Mouse (Mus musculus) intestine, embryonic 16.5 days (tissue): Measurements from ENCODE around the gene Cks1brt. TPM values are rescaled to one million over a fixed set of nuclear protein-coding genes. Genes with fewer than 3 reads are reported as not detected.
"Not testable (repeated sequence)": the region's sequence is repeated elsewhere in the genome, so short reads cannot be mapped to it uniquely, and the experiment has no call there.

ENCODE experiments used
- ATAC-seq: fragments of 200-750 bp; cut with Nextera tagmentation; 2 replicates; pipeline ENCODE4 v1.8.0; 2017; ENCODE audit warnings: moderate TSS enrichment, moderate library complexity
- H3K27ac ChIP-seq: fragments of 300-500 bp; sonication (generic); 2 replicates; pipeline ENCODE4 v1.5.1; 2014; ENCODE audit warnings: mild to moderate bottlenecking, low read length
- H3K27me3 ChIP-seq: fragments of 300-500 bp; sonication (generic); replicated peaks from 2 replicates; pipeline ENCODE4 v1.6.1; 2014; ENCODE audit warnings: low read length, control low read depth, mixed read lengths; ENCODE audit not compliant: control insufficient read depth, insufficient read depth
- H3K36me3 ChIP-seq: fragments of 300-500 bp; sonication (generic); 2 replicates; pipeline ENCODE4 v1.6.1; 2014; ENCODE audit warnings: low read length, control low read depth; ENCODE audit not compliant: control insufficient read depth, insufficient read depth
- H3K4me1 ChIP-seq: fragments of 300-500 bp; sonication (generic); 2 replicates; pipeline ENCODE4 v1.6.1; 2014; ENCODE audit warnings: low read length, control low read depth, mixed read lengths; ENCODE audit not compliant: control insufficient read depth, insufficient read depth
- H3K4me2 ChIP-seq: fragments of 300-500 bp; sonication (generic); 2 replicates; pipeline ENCODE4 v1.6.1; 2014; ENCODE audit warnings: low read depth, low read length, control low read depth
- H3K4me3 ChIP-seq: fragments of 300-500 bp; sonication (generic); 2 replicates; pipeline ENCODE4 v1.5.1; 2014; ENCODE audit warnings: mild to moderate bottlenecking, low read length
- H3K9ac ChIP-seq: fragments of 300-500 bp; sonication (generic); 2 replicates; pipeline ENCODE4 v1.6.1; 2014; ENCODE audit warnings: low read depth, low read length
- H3K9me3 ChIP-seq: fragments of 300-500 bp; sonication (generic); 2 replicates; pipeline ENCODE4 v1.6.1; 2016; ENCODE audit warnings: low read length, control low read depth; ENCODE audit not compliant: control insufficient read depth
- WGBS: fragments of 180-500 bp; shearing (Covaris S2); extraction: QIAGEN DNeasy Blood & Tissue Kit; methylation state at CpG from one replicate; pipeline ENCODE4 v1.1.7; 2014; 5-methylcytosine and 5-hydroxymethylcytosine counted together
- microRNA-seq: library from miRNA; unstranded; fragments of <30 nt; microRNA quantifications from one replicate; pipeline ENCODE4, GENCODE M21; 2016
- polyA plus RNA-seq: library from polyadenylated mRNA; unstranded; fragments of >200 nt; fragmentation: Nextera tagmentation; extraction: Ambion mirVana; gene quantifications from 2 replicates; pipeline ENCODE4 v1.2.1, GENCODE M21; 2015

Gene Cks1brt
- polyA plus RNA-seq, 1 experiment from 2014 or later, result not detected

- not testable (repeated sequence) for H3K9ac ChIP-seq, H3K27ac ChIP-seq, H3K9me3 ChIP-seq, H3K4me2 ChIP-seq, ATAC-seq, H3K27me3 ChIP-seq, H3K4me1 ChIP-seq, H3K4me3 ChIP-seq, H3K36me3 ChIP-seq
- WGBS, result 96% methylated on average over 2 of the region's 2 CpGs
Measured at GRCm38 (mm10) chr8:85135690-85136089, 16.0 kb upstream of the Cks1brt start.

DNA sequence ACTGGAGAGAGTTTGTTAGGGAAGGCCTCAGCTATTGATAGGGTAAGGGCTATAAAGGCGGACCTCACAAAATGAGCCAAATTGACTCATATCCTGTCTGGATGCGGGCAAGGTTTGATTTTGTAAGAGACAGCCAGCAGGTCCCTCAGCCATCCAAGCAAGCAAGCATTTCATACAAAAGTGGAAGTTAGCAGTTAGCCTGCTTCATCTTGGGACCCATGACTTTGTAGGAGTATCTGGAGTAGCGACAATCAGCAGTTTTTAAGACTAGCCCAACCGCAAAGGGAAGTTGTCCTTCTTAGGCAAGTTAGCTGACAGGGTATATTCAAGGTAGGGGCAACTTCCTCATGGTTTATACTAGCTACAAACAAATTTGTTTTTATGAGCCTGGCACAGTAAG lies 9.2 kb upstream of the Cks1brt start:
- H3K4me1 ChIP-seq, result no peaks in the 10 kb centered on the region
- no peak overlapping the region for H3K9ac ChIP-seq
- H3K9me3 ChIP-seq, result no peaks in the 10 kb centered on the region
- WGBS, result 92% methylated on average over 4 of the region's 4 CpGs
- no peak overlapping the region for H3K4me2 ChIP-seq
- no peak for ATAC-seq
- H3K4me3 ChIP-seq, result no peak overlapping the region
- no peak overlapping the region for H3K27ac ChIP-seq
- no peaks in the 10 kb centered on the region for H3K27me3 ChIP-seq
- H3K36me3 ChIP-seq, result no peaks in the 10 kb centered on the region

GRCm38 (mm10) chr8:85171291-85171690 lies 19.6 kb downstream of the Cks1brt start:
- ATAC-seq, result no peak
- no peak overlapping the region for H3K4me2 ChIP-seq
- no peaks in the 10 kb centered on the region for H3K9me3 ChIP-seq
- H3K9ac ChIP-seq, result no peak overlapping the region
- 21% methylated on average over 14 of the region's 14 CpGs for WGBS
- H3K4me1 ChIP-seq, result no peaks in the 10 kb centered on the region
- no peak overlapping the region for H3K27ac ChIP-seq
- no peaks in the 10 kb centered on the region for H3K36me3 ChIP-seq
- H3K4me3 ChIP-seq, result no peak overlapping the region
- H3K27me3 ChIP-seq, result no peaks in the 10 kb centered on the region

DNA sequence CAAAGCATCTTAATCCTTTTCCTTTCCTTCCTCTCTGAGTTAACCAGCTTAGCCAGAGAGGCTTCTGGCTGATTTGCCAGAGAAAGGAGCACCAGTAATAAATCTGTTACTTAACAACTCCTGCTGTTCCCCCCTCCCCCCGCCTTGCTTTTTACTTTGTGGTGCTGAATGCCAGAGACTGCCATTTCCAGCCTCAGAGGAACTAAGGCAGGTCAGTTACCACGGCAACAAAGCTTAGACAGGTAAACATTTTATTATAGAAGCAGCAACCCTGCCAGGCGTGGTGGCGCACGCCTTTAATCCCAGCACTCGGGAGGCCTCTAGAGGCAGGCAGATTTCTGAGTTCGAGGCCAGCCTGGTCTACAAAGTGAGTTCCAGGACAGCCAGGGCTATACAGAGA lies 24.2 kb downstream of the Cks1brt start:
- no peak overlapping the region for H3K9ac ChIP-seq
- H3K36me3 ChIP-seq, result no peaks in the 10 kb centered on the region
- H3K9me3 ChIP-seq, result no peaks in the 10 kb centered on the region
- no peak overlapping the region for H3K27ac ChIP-seq
- H3K27me3 ChIP-seq, result no peaks in the 10 kb centered on the region
- H3K4me1 ChIP-seq, result no peaks in the 10 kb centered on the region
- 56% methylated on average over 7 of the region's 7 CpGs for WGBS
- no peak overlapping the region for H3K4me2 ChIP-seq
- ATAC-seq, result no peak
- H3K4me3 ChIP-seq, result no peak overlapping the region

- no peak for ATAC-seq
- Histone ChIP-seq H3K27me3 (no peaks in the 10 kb centered on the region), H3K9me3 (no peaks in the 10 kb centered on the region), H3K4me2 (no peak overlapping the region), H3K9ac (no peak overlapping the region), H3K36me3 (no peaks in the 10 kb centered on the region), H3K27ac (no peak overlapping the region), H3K4me3 (no peak overlapping the region), H3K4me1 (no peaks in the 10 kb centered on the region)
- 87% methylated on average over 1 of the region's 1 CpGs for WGBS
Measured at GRCm38 (mm10) chr8:85192346-85192745, 40.6 kb downstream of the Cks1brt start.

DNA sequence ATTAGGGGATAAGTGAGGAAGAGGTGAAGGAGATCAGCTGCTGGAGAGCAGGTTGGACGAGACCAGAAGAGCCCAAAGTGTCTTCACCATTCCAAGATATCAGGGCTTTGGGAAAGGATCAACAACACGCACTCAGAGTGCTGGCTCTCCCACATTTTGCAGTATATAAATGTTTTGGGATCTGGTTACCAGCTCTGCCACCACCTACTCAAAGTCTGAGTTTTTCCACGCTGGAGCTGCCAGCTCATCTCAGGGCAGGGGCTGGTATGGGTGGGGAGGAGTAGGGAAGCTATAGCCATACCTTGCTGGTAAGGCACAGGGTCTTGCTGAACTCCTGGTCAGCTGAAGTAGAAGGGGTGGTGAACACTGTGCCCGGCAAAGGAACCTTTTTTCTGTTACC lies 68.5 kb downstream of the Cks1brt start:
- Histone ChIP-seq H3K9ac (no peak overlapping the region), H3K27ac (no peak overlapping the region), H3K27me3 (no peaks in the 10 kb centered on the region), H3K36me3 (no peaks in the 10 kb centered on the region), H3K4me2 (no peak overlapping the region), H3K4me1 (no peaks in the 10 kb centered on the region), H3K9me3 (no peaks in the 10 kb centered on the region), H3K4me3 (no peak overlapping the region)
- WGBS, result 78% methylated on average over 4 of the region's 4 CpGs
- no peak for ATAC-seq

- Histone ChIP-seq H3K4me1 (no peaks in the 10 kb centered on the region), H3K27ac (no peak overlapping the region), H3K27me3 (no peaks in the 10 kb centered on the region), H3K9me3 (no peaks in the 10 kb centered on the region), H3K4me3 (no peak overlapping the region), H3K9ac (no peak overlapping the region), H3K36me3 (no peaks in the 10 kb centered on the region), H3K4me2 (no peak overlapping the region)
- ATAC-seq, result peak; percentile 53
- 38% methylated on average over 6 of the region's 6 CpGs for WGBS
Measured at GRCm38 (mm10) chr8:85220992-85221391, 69.3 kb downstream of the Cks1brt start.

Small RNA genes lying within 50 kb of the gene (microRNA-seq; reads per million reads assigned to microRNA genes)
- gene Gm23388, result 2.5 reads per million, percentile 5 among the genes with 10 or more reads in this experiment

Other genes starting within 250 kb of the Cks1brt start
- 4.9 and 10.3 TPM in 2 replicates for gene Klf1, start 250.0 kb upstream of the Cks1brt start, polyA plus RNA-seq
- gene Dnase2a, start 243.4 kb upstream of the Cks1brt start, polyA plus RNA-seq, result 7.3 and 10.2 TPM in 2 replicates
- gene Mast1, start 214.6 kb upstream of the Cks1brt start, polyA plus RNA-seq, result 1.2 and 1.6 TPM in 2 replicates
- gene Rtbdn, start 204.9 kb upstream of the Cks1brt start, polyA plus RNA-seq, result 0.18 and 0.24 TPM in 2 replicates
- not detected in 2 replicates for gene Gm49661, start 182.5 kb upstream of the Cks1brt start, polyA plus RNA-seq
- gene Prdx2, start 182.3 kb upstream of the Cks1brt start, polyA plus RNA-seq, result 533 and 590 TPM in 2 replicates
- gene Rnaseh2a, start 182.2 kb upstream of the Cks1brt start, polyA plus RNA-seq, result 102 and 120 TPM in 2 replicates
- 18.2 and 25.5 TPM in 2 replicates for gene Junb, start 173.2 kb upstream of the Cks1brt start, polyA plus RNA-seq
- 96.9 and 108 TPM in 2 replicates for gene Hook2, start 161.3 kb upstream of the Cks1brt start, polyA plus RNA-seq
- gene Best2, start 137.4 kb upstream of the Cks1brt start, polyA plus RNA-seq, result 0.09 and 0.28 TPM in 2 replicates
- 139 and 144 TPM in 2 replicates for gene Asna1, start 126.6 kb upstream of the Cks1brt start, polyA plus RNA-seq
- gene Trir, start 125.1 kb upstream of the Cks1brt start, polyA plus RNA-seq, result 79.0 and 81.4 TPM in 2 replicates
- gene Tnpo2, start 115.0 kb upstream of the Cks1brt start, polyA plus RNA-seq, result 21.6 and 22.0 TPM in 2 replicates
- 28.2 and 30.7 TPM in 2 replicates for gene Fbxw9, start 91.9 kb upstream of the Cks1brt start, polyA plus RNA-seq
- gene Gm5741, start 83.9 kb upstream of the Cks1brt start, polyA plus RNA-seq, result not detected in 2 replicates
- 56.0 and 57.4 TPM in 2 replicates for gene Dhps, start 80.2 kb upstream of the Cks1brt start, polyA plus RNA-seq
- gene Wdr83os, start 71.2 kb upstream of the Cks1brt start, polyA plus RNA-seq, result 138 and 146 TPM in 2 replicates
- gene Wdr83, start 70.6 kb upstream of the Cks1brt start, polyA plus RNA-seq, result 39.7 and 43.8 TPM in 2 replicates
- 72.4 and 85.5 TPM in 2 replicates for gene Man2b1, start 68.7 kb upstream of the Cks1brt start, polyA plus RNA-seq
- gene Zfp791, start 28.8 kb upstream of the Cks1brt start, polyA plus RNA-seq, result 2.5 and 2.7 TPM in 2 replicates
- not detected in 2 replicates for gene Olfr371, start 74.1 kb downstream of the Cks1brt start, polyA plus RNA-seq
- 70.5 and 84.6 TPM in 2 replicates for gene Orc6, start 147.7 kb downstream of the Cks1brt start, polyA plus RNA-seq
- 196 and 202 TPM in 2 replicates for gene Vps35, start 147.9 kb downstream of the Cks1brt start, polyA plus RNA-seq
- 17.8 and 19.9 TPM in 2 replicates for gene Mylk3, start 234.4 kb downstream of the Cks1brt start, polyA plus RNA-seq